Mouse (Mus musculus): Measurements from ENCODE around the gene Havcr1. TPM values are rescaled to one million over a fixed set of nuclear protein-coding genes. Genes with fewer than 3 reads are reported as not detected.
"Not testable (repeated sequence)": the region's sequence is repeated elsewhere in the genome, so short reads cannot be mapped to it uniquely, and the experiment has no call there.

Gene Havcr1
- not detected in 2 replicates for polyA plus RNA-seq (2016; fragmentation: Nextera tagmentation; extraction: Ambion mirVana)

DNA sequence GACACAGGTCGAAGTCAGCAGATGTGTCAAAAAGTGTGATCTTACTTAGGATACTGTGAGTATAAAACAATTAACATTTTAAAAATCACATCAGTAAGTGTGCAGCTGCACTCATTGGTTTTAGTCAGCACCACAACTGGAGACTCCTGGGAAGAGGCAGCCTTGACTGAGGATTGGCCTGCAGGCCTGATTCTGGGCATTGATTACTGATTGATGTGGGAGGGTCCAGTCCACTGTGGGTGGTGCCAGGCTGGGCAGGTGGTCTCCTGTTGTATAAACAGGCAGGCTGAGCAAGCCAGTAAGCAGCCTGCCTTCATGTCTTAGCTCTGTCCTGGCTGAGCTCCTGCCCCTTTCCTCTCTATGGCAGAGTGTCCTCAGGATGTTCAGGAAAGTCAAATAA, at the start of gene Havcr1:
Gene Havcr1 (plus strand): TSS at position 5 of the 400 bp plus-strand sequence.
- not testable (repeated sequence) for H3K36me3 ChIP-seq; H3K4me1 ChIP-seq; H3K27me3 ChIP-seq (ENCODE audit: insufficient read depth, poor library complexity, severe bottlenecking); DNase-seq (ENCODE audit: low spot score); H3K9me3 ChIP-seq; H3K4me3 ChIP-seq; H3K27ac ChIP-seq
- 95% methylated on average over 1 of the region's 1 CpGs for WGBS

GRCm38 (mm10) chr11:46690136-46690535, 44.7 kb upstream of the Havcr1 start:
- WGBS, result 86% methylated on average over 2 of the region's 2 CpGs
- no peak for DNase-seq (ENCODE audit: low spot score)

DNA sequence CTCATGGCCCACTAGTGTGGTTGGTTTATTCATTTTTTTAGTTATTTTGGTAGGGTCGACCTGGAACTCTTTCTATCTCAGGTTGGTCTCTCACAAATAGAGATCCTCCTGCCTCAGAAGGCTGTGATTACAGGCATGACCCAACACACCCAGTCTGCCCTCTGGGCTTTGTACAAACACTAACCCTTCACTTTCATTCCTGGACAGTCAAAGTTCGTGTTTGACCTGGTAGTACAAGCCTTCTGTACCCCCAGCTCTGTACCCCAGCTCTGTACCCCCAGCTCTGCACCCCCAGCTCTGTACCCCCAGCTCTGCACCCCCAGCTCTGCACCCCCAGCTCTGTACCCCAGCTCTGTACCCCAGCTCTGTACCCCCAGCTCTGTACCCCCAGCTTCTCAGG, 39.0 kb upstream of the Havcr1 start:
- H3K27me3 ChIP-seq (ENCODE audit: insufficient read depth, poor library complexity, severe bottlenecking); DNase-seq (ENCODE audit: low spot score); H3K36me3 ChIP-seq; H3K4me3 ChIP-seq; H3K27ac ChIP-seq; H3K9me3 ChIP-seq; H3K4me1 ChIP-seq: not testable (repeated sequence)
- 79% methylated on average over 2 of the region's 2 CpGs for WGBS

More at GRCm38 (mm10) chr11:46690136-46690535, 44.7 kb upstream of the Havcr1 start:
- Histone ChIP-seq H3K4me3 (no peak overlapping the region), H3K9me3 (no peaks in the 10 kb centered on the region), H3K4me1 (no peaks in the 10 kb centered on the region), H3K36me3 (no peaks in the 10 kb centered on the region), H3K27ac (no peak overlapping the region), H3K27me3 (ENCODE audit: insufficient read depth, poor library complexity, severe bottlenecking) (no peaks in the 10 kb centered on the region)

DNA sequence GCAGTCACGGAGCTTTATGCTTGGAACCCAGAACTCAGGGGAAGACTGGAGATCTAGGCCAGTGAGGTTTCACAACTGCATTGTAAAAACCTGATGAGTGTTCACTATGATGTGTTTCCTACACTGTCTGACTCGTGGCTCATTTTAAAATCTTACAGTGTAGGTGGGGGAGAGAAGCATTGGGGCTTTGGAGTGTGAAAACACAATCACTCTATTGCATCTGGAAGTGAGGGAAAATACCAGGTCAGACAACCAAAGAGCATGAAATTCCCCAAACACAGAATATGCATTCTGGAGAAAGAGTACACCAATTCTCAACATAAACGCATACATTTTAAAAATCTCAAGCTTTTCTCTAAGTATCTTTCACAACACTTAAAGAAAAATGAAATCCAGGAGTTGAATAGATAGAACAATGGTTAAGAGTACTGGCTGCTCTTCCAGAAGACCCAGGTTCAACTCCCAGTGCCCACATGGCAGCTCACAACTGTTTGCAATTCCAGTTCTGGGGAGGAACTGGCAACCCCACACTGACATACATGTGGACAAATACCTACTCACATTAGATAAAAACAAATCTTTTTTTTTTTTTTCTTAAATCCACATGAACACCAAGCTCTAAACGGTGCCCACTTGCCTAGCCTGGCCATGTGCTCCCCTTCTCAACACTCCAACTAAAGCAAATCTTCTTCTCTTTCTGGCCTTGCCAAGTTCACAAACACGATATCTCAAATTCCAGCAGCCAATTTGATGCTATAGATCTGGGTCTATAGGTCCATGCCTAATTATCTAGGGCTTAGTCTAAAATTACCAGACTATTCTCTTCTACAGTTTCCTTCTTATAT, 37.2 kb upstream of the Havcr1 start:
- H3K9me3 ChIP-seq, result no peaks in the 10 kb centered on the region
- H3K36me3 ChIP-seq, result no peaks in the 10 kb centered on the region
- DNase-seq (ENCODE audit: low spot score), result no peak
- no peaks in the 10 kb centered on the region for H3K4me1 ChIP-seq
- H3K4me3 ChIP-seq, result no peak overlapping the region
- H3K27ac ChIP-seq, result no peak overlapping the region
- no peaks in the 10 kb centered on the region for H3K27me3 ChIP-seq (ENCODE audit: insufficient read depth, poor library complexity, severe bottlenecking)
- 74% methylated on average over 5 of the region's 5 CpGs for WGBS

DNA sequence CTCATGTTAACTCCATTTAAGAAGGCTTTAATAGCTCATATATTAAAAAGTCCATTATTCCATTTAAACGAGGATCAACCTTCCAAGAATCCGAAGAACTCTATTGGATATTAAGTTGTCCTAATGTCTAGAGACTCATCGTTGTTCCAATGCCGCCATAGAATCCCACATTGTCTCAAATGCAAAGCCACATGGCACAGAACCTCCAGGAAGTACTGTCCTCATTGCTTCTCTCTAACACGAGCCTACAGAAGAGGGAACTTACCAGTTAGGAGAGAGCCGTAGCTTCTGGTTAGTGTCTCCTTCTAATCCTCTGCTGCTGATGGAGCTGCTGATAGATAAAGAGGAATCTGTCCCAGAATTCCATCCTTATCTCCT, 36.6 kb upstream of the Havcr1 start:
- H3K27me3 ChIP-seq (ENCODE audit: insufficient read depth, poor library complexity, severe bottlenecking), result no peaks in the 10 kb centered on the region
- WGBS, result 71% methylated on average over 6 of the region's 6 CpGs
- no peaks in the 10 kb centered on the region for H3K9me3 ChIP-seq
- H3K4me3 ChIP-seq, result no peak overlapping the region
- no peaks in the 10 kb centered on the region for H3K36me3 ChIP-seq
- H3K27ac ChIP-seq, result no peak overlapping the region
- DNase-seq (ENCODE audit: low spot score), result no peak
- no peaks in the 10 kb centered on the region for H3K4me1 ChIP-seq

DNA sequence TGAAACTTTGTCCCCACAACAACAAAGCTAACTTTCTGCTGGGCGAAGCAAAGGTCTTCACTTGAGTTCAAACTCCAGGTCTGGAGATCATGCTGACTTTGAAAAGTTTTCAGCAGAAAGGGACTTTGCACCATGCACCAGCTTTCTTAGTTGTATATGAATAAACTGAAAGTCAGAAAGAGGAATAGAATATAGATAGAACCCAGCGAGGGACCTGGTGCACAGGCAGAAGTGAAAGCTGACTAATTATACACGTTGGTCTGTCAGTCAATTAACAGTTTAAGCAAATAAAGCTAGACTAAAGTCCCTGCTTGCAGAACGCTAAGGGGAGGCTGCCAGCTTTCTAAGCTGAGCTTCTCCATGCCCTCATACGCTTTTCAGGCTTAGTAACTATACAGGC, 36.0 kb upstream of the Havcr1 start:
- no peak overlapping the region for H3K27ac ChIP-seq
- H3K9me3 ChIP-seq, result no peaks in the 10 kb centered on the region
- DNase-seq (ENCODE audit: low spot score), result no peak
- H3K36me3 ChIP-seq, result no peaks in the 10 kb centered on the region
- no peak overlapping the region for H3K4me3 ChIP-seq
- 77% methylated on average over 5 of the region's 5 CpGs for WGBS
- H3K4me1 ChIP-seq, result no peaks in the 10 kb centered on the region
- H3K27me3 ChIP-seq (ENCODE audit: insufficient read depth, poor library complexity, severe bottlenecking), result no peaks in the 10 kb centered on the region

DNA sequence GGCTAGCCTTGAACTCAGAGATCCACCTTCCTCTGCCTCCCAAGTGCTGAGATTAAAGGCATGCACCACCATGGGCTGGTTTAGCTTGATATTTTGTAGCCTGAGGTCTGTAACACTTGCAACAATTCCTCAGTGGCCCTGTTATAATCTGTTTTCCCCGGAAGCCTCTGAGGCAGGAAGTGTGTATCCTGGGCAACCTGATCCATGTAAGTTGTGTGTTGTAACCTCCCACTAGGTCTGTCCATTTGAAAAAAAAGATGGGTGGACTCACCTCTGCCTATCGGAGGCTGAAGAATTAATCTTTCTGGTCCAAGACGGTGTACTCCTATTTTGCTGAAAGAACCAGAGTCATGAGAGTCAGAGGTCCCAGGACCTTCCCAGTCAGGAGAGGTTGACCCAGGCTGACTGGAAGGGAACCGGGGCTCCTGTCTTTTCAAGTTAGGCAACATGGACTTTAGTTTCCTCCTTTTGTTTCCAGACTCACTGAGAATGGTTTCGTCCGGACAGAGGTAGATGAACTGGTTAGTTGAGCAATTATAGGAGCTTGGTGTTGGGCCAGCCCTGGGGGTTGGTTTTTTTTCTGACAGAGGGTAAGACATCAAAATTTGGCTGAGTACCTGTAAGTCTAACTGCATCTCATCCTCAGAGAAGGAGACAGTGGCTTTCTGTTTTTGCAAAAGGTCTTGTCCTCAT, 28.1 kb upstream of the Havcr1 start, which contains the start of gene Timd2:
Gene Timd2 (minus strand): TSS at position 398 of the 693 bp plus-strand sequence.
- no peak within 1 kb of the TSS for H3K27ac ChIP-seq
- no peaks in the 10 kb centered on the region for H3K36me3 ChIP-seq
- no peak within 1 kb of the TSS for H3K4me3 ChIP-seq
- no peaks in the 10 kb centered on the region for H3K9me3 ChIP-seq
- DNase-seq (ENCODE audit: low spot score), result no peak
- WGBS, result 77% methylated on average over 6 of the region's 6 CpGs
- no peaks in the 10 kb centered on the region for H3K27me3 ChIP-seq (ENCODE audit: insufficient read depth, poor library complexity, severe bottlenecking)
- no peaks in the 10 kb centered on the region for H3K4me1 ChIP-seq

- Histone ChIP-seq H3K9me3 (no peaks in the 10 kb centered on the region), H3K4me1 (no peaks in the 10 kb centered on the region), H3K27ac (no peak overlapping the region), H3K36me3 (no peaks in the 10 kb centered on the region), H3K4me3 (no peak overlapping the region), H3K27me3 (ENCODE audit: insufficient read depth, poor library complexity, severe bottlenecking) (no peaks in the 10 kb centered on the region)
- no peak for DNase-seq (ENCODE audit: low spot score)
- WGBS, result 76% methylated on average over 11 of the region's 11 CpGs
Measured at GRCm38 (mm10) chr11:46731541-46732070, 3.3 kb upstream of the Havcr1 start.

DNA sequence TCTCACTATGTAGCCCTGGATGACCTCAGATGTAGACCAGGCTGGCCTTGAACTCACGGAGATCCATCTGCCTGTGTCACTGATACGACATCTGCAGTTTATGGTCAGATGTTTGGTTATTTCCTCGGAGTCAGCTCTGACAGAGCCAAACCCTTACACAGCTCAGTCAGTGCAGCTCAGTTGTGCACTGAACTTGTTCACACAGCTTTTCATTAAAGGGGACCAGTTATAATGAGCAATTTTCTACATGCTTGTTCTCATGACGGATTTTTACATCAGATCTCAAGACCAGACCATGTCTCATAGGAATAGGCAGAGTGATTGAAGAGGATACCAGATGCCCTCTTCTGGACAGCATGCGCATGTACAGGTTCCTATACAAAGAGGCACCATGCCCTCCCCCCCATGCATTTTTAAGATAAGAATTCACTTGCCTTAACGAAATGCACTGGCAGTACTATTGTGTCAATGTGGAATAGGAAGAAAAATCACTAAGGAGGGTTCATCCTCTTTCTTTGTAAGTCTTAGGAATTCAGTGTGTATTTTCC, 1.6 kb upstream of the Havcr1 start:
- Histone ChIP-seq H3K27me3 (ENCODE audit: insufficient read depth, poor library complexity, severe bottlenecking) (no peaks in the 10 kb centered on the region), H3K27ac (no peak overlapping the region), H3K4me3 (no peak overlapping the region), H3K4me1 (no peaks in the 10 kb centered on the region), H3K9me3 (no peaks in the 10 kb centered on the region), H3K36me3 (no peaks in the 10 kb centered on the region)
- 57% methylated on average over 6 of the region's 6 CpGs for WGBS
- DNase-seq (ENCODE audit: low spot score), result no peak

GRCm38 (mm10) chr11:46734617-46735016, 263 bp upstream of the Havcr1 start:
- no peak for DNase-seq (ENCODE audit: low spot score)
- no peaks in the 10 kb centered on the region for H3K36me3 ChIP-seq
- H3K4me1 ChIP-seq, result no peaks in the 10 kb centered on the region
- no peaks in the 10 kb centered on the region for H3K9me3 ChIP-seq
- no peak overlapping the region for H3K27ac ChIP-seq
- 44% methylated on average over 1 of the region's 1 CpGs for WGBS
- no peaks in the 10 kb centered on the region for H3K27me3 ChIP-seq (ENCODE audit: insufficient read depth, poor library complexity, severe bottlenecking)
- no peak overlapping the region for H3K4me3 ChIP-seq

- Histone ChIP-seq H3K9me3 (no peaks in the 10 kb centered on the region), H3K27ac (no peak overlapping the region), H3K4me3 (no peak overlapping the region), H3K27me3 (ENCODE audit: insufficient read depth, poor library complexity, severe bottlenecking) (no peaks in the 10 kb centered on the region), H3K36me3 (no peaks in the 10 kb centered on the region), H3K4me1 (no peaks in the 10 kb centered on the region)
- 88% methylated on average over 4 of the region's 4 CpGs for WGBS
- no peak for DNase-seq (ENCODE audit: low spot score)
Measured at GRCm38 (mm10) chr11:46739501-46739900, 4.6 kb downstream of the Havcr1 start.

- Histone ChIP-seq H3K4me3 (no peak overlapping the region), H3K27ac (no peak overlapping the region), H3K9me3 (no peaks in the 10 kb centered on the region), H3K36me3 (no peaks in the 10 kb centered on the region), H3K4me1 (no peaks in the 10 kb centered on the region), H3K27me3 (ENCODE audit: insufficient read depth, poor library complexity, severe bottlenecking) (no peaks in the 10 kb centered on the region)
- WGBS, result 78% methylated on average over 4 of the region's 4 CpGs
- no peak for DNase-seq (ENCODE audit: low spot score)
Measured at GRCm38 (mm10) chr11:46740886-46741285, 6.0 kb downstream of the Havcr1 start.

DNA sequence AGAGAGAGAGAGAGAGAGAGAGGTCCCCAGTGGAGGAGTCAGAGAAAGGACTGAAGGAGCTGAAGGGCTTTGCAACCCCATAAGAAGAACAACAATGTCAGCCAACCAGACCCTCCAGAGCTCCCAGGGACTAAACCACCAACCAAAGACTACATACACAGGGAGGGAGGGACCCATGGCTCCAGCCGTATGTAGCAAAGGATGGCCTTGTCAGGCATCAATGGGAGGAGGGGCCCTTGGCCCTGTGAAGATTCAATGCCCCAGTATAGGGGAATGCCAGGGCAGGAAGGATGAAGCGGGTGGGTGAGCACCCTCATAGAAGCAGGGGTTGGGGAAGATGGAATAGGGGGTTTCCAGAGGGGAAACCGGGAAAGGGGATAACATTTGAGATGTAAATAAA, 6.8 kb downstream of the Havcr1 start:
- Histone ChIP-seq H3K27ac (no peak overlapping the region), H3K4me3 (no peak overlapping the region), H3K36me3 (no peaks in the 10 kb centered on the region), H3K4me1 (no peaks in the 10 kb centered on the region), H3K27me3 (ENCODE audit: insufficient read depth, poor library complexity, severe bottlenecking) (no peaks in the 10 kb centered on the region), H3K9me3 (no peaks in the 10 kb centered on the region)
- 62% methylated on average over 3 of the region's 3 CpGs for WGBS
- DNase-seq (ENCODE audit: low spot score), result no peak
